Comparison of ENCODE assay signal across 46 mouse cellular contexts in the genomic region with DNA sequence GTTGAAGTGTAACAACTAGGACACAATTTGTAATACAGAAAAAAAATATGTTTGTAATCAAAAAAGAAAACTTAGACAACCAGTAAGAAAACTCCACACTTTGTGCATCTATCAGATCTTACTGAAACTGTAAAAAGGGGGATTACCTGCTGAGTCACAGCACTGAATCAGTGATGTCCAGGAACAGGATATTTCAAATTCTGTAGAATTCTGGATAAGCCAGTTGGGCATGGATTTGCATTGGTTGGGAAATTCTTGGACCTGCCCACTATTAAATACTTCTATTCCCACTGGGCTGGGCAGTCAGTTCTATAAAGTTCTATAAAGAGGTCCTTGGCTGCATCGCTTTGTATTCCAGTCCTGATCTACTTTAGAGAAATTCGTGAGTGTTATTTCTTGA. TPM values are rescaled to one million over a fixed set of nuclear protein-coding genes. Genes with fewer than 3 reads are reported as not detected.
"Had no signal": no experiment of that assay in that cellular context is flagged by ENCODE, and none has a peak within 500 bp of the region (broad histone marks: within the 10 kb centered on the region; RNA-seq: fewer than 3 reads in every experiment).

A gene (plus strand): TSS at position 301 of the 400 bp plus-strand sequence.

- ATAC-seq: liver, embryonic 12.5 days; liver, postnatal 0 days; lung, postnatal 0 days; midbrain, embryonic 13.5 days; midbrain, embryonic 15.5 days; midbrain, embryonic 16.5 days had no signal

- H3K9me3 ChIP-seq: limb, embryonic 10.5 days; limb, embryonic 12.5 days; limb, embryonic 13.5 days; limb, embryonic 15.5 days; liver, embryonic 12.5 days; liver, embryonic 13.5 days; liver, embryonic 15.5 days; lung, embryonic 15.5 days; megakaryocyte, embryonic 14.5 days; midbrain, embryonic 10.5 days; midbrain, embryonic 12.5 days; midbrain, embryonic 13.5 days; midbrain, embryonic 15.5 days had no signal

- H3K9ac ChIP-seq: limb, embryonic 12.5 days; limb, embryonic 13.5 days; limb, embryonic 15.5 days; liver, embryonic 12.5 days; liver, embryonic 13.5 days; liver, embryonic 14.5 days; liver, embryonic 15.5 days; liver, postnatal 0 days; lung, embryonic 14.5 days; lung, embryonic 15.5 days; midbrain, embryonic 12.5 days; midbrain, embryonic 13.5 days; midbrain, embryonic 15.5 days had no signal

- H3K36me3 ChIP-seq: limb, embryonic 10.5 days; limb, embryonic 12.5 days; limb, embryonic 13.5 days; limb, embryonic 15.5 days; liver, embryonic 12.5 days; liver, embryonic 13.5 days; liver, embryonic 15.5 days; lung, embryonic 15.5 days; midbrain, embryonic 10.5 days; midbrain, embryonic 12.5 days; midbrain, embryonic 13.5 days; midbrain, embryonic 15.5 days had no signal

- H3K4me2 ChIP-seq: limb, embryonic 12.5 days; limb, embryonic 13.5 days; limb, embryonic 15.5 days; liver, embryonic 11.5 days; liver, embryonic 12.5 days; liver, embryonic 13.5 days; liver, embryonic 15.5 days; lung, embryonic 14.5 days; lung, embryonic 15.5 days; midbrain, embryonic 11.5 days; midbrain, embryonic 12.5 days; midbrain, embryonic 13.5 days; midbrain, embryonic 15.5 days had no signal

- DNase-seq: left cerebral cortex, postnatal 4 days; liver; liver, embryonic 13.5 days; liver, postnatal 0 days; lung, adult 18-20 months; lung, adult 2 months; lung, embryonic 14.5 days; lung, postnatal 10 days; lung, postnatal 14 days; lung, postnatal 36 days; lung, postnatal 4 days; midbrain, embryonic 14.5 days had no signal

- H3K4me3 ChIP-seq: left cerebral cortex, adult 2 months; limb, embryonic 10.5 days; limb, embryonic 12.5 days; limb, embryonic 13.5 days; limb, embryonic 15.5 days; liver, embryonic 12.5 days; liver, embryonic 13.5 days; liver, embryonic 15.5 days; lung, embryonic 15.5 days; megakaryocyte, embryonic 14.5 days; midbrain, embryonic 10.5 days; midbrain, embryonic 12.5 days; midbrain, embryonic 13.5 days; midbrain, embryonic 15.5 days; myocyte had no signal

- H3K27ac ChIP-seq: left cerebral cortex, adult 2 months; limb, embryonic 10.5 days; limb, embryonic 12.5 days; limb, embryonic 13.5 days; limb, embryonic 15.5 days; liver, embryonic 12.5 days; liver, embryonic 13.5 days; liver, embryonic 14.5 days; liver, embryonic 15.5 days; lung, embryonic 15.5 days; macrophage; midbrain, embryonic 10.5 days; midbrain, embryonic 12.5 days; midbrain, embryonic 13.5 days; midbrain, embryonic 15.5 days had no signal

- H3K4me1 ChIP-seq: limb, embryonic 10.5 days; limb, embryonic 12.5 days; limb, embryonic 13.5 days; limb, embryonic 15.5 days; liver, embryonic 12.5 days; liver, embryonic 13.5 days; liver, embryonic 15.5 days; lung, embryonic 15.5 days; megakaryocyte, embryonic 14.5 days; midbrain, embryonic 10.5 days; midbrain, embryonic 12.5 days; midbrain, embryonic 13.5 days; midbrain, embryonic 15.5 days had no signal

- H3K27me3 ChIP-seq: limb, embryonic 12.5 days; limb, embryonic 13.5 days; limb, embryonic 15.5 days; liver, embryonic 12.5 days; liver, embryonic 13.5 days; liver, embryonic 15.5 days; lung, embryonic 15.5 days; megakaryocyte, embryonic 14.5 days; midbrain, embryonic 12.5 days; midbrain, embryonic 13.5 days; midbrain, embryonic 15.5 days had no signal

RNA-seq across cellular contexts. Expression of the gene that starts here (rescaled TPM):
- total RNA-seq: left cerebral cortex, adult 2 months; left cerebral cortex, adult 8-10 months; left cerebral cortex, postnatal 10 days; left cerebral cortex, postnatal 14 days; left cerebral cortex, postnatal 25 days; left cerebral cortex, postnatal 36 days; left cerebral cortex, postnatal 4 days; liver, adult 2 months; megakaryocyte progenitor cell, adult 5-6 weeks; megakaryocyte, adult 5-6 weeks; megakaryocyte-erythroid progenitor cell, adult 5-6 weeks; midbrain, postnatal 0 days; monocyte, adult 5-6 weeks had no signal
- polyA plus RNA-seq: limb, embryonic 10.5 days; limb, embryonic 11.5 days; limb, embryonic 12.5 days; limb, embryonic 13.5 days; limb, embryonic 15.5 days; liver, adult 2 months; liver, embryonic 11.5 days; liver, embryonic 12.5 days; liver, embryonic 13.5 days; liver, embryonic 14.5 days; liver, embryonic 15.5 days; liver, embryonic 16.5 days; liver, postnatal 0 days; lung, embryonic 14.5 days; lung, embryonic 15.5 days; lung, embryonic 16.5 days; lung, postnatal 0 days; macrophage; midbrain, embryonic 10.5 days; midbrain, embryonic 11.5 days; midbrain, embryonic 12.5 days; midbrain, embryonic 13.5 days; midbrain, embryonic 14.5 days; midbrain, embryonic 15.5 days; midbrain, embryonic 16.5 days; midbrain, postnatal 0 days; myocyte had no signal
